Mouse (Mus musculus): ENCODE measurements at regions not wholly inside any gene's neighbourhood (a gene's known extent, or its start where the extent isn't known, plus 50 kb on each side); places are given as distances from the start of the nearest gene placed in this dataset.
A peak's percentile ranks its signal among the peaks of the same experiment; 100 is the strongest.

DNA sequence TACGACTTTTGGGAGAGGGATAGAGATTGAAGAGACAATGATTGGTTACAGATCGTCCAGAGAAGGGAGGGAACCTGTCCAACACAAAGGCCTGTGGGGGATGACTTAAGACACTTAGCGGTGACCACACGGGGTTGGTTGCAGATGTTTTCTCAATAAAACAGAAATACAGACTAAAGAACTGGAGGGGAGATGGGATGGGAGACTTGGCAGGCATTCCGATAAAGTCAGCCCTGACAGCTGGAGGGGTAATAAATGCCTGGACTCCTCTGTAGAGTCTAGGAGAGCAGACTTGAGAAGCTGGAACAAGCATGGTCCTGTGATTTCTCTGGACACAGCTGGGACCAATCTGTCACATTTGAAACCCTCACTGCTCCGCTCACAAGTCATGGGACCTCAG lies 227.3 kb upstream of the Klf3 start:
- no peak for ATAC-seq (ENCODE audit: insufficient number of reproducible peaks, low FRiP score, low TSS enrichment, low read depth)

DNA sequence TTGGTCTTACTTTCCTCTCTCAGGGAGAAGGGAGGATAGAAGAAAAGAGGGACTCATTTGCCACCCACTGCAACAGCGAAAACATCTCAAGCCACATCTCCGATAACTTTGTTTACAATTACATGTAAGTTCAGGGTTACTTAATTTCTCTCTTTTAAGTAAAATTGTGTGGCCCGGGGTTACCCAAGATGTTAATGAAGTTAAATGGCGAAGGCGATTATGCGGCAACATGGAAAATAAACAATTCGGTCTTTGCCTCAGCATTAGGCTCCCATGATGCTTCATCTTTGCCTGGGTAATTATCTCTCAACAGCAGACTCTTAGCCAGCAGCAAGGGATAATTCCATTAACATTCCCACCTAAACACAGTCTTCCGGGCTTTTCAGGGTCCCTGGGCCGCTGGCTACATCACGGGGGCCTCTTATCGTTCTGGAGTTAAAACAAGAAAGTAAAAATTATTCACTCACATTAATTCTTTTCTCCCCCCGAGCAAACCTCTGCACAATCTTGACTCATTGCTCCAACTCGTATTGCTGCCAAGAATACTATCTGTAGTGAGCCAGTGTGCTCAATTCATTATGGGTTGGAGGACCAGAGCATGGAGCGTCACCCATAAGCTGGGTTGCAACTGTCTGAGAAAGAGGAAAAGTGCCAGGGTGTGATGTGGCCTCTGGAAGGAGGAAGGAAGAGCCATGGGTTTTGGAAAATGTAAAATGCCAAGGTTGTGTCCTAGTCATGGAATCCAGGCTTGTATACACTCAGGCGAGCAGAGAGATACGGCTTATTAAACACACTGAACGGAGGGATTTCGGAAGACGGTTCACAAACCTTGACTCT lies 226.5 kb upstream of the Klf3 start:
- ATAC-seq (ENCODE audit: insufficient number of reproducible peaks, low FRiP score, low TSS enrichment, low read depth): no peak
- H3K27ac ChIP-seq (replicated peaks; ENCODE audit: low read depth, low read length): no peak overlapping the region
- H3K4me3 ChIP-seq (ENCODE audit: low read depth, low read length): no peak overlapping the region
- DNase-seq (ENCODE audit: low spot score): no peak
- WGBS: 88% methylated on average over 19 of the region's 19 CpGs
- no peaks in the 10 kb centered on the region for H3K36me3 ChIP-seq (ENCODE audit: control insufficient read depth, insufficient read depth, low read length)
- H3K4me2 ChIP-seq (ENCODE audit: low read depth, severe bottlenecking): no peak overlapping the region
- no peaks in the 10 kb centered on the region for H3K27me3 ChIP-seq (ENCODE audit: control insufficient read depth, insufficient read depth, low read length)
- peaks cover 6% of the 10 kb centered on the region; the same call in 1 of the 2 replicates for H3K4me1 ChIP-seq (ENCODE audit: control insufficient read depth, insufficient read depth, low read length)
- no peaks in the 10 kb centered on the region for H3K9me3 ChIP-seq (ENCODE audit: control insufficient read depth, low read length)
- no peak overlapping the region for H3K9ac ChIP-seq (ENCODE audit: low read length)

More for the DNA sequence above, 227.3 kb upstream of the Klf3 start:
- WGBS: 31% methylated on average over 6 of the region's 6 CpGs
- Histone ChIP-seq H3K9ac (ENCODE audit: low read length) (no peak overlapping the region), H3K4me1 (ENCODE audit: control insufficient read depth, insufficient read depth, low read length) (peaks cover 6% of the 10 kb centered on the region; the same call in 1 of the 2 replicates), H3K36me3 (ENCODE audit: control insufficient read depth, insufficient read depth, low read length) (no peaks in the 10 kb centered on the region), H3K9me3 (ENCODE audit: control insufficient read depth, low read length) (no peaks in the 10 kb centered on the region), H3K27ac (replicated peaks; ENCODE audit: low read depth, low read length) (no peak overlapping the region), H3K4me3 (ENCODE audit: low read depth, low read length) (no peak overlapping the region), H3K27me3 (ENCODE audit: control insufficient read depth, insufficient read depth, low read length) (no peaks in the 10 kb centered on the region), H3K4me2 (ENCODE audit: low read depth, severe bottlenecking) (no peak overlapping the region)
- no peak for DNase-seq (ENCODE audit: low spot score)

DNA sequence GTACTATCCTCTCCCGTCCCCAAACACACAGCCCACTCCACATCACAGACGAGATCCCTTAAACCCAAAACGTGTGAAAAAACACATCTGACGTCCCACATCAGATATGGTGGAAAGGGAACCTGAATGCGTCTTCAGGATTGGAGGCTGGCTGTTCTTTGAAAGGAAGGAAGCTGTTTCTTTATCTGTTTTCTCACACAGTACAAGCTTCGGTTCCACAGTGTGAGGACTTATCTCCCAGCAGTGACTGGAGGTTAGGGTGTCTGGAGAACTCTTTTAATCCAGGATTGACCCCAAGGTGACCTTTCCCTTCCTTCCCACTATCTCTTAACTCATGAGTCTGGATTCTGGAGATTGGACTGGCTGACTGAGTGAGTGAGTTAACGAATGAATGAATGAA lies 225.8 kb upstream of the Klf3 start:
- Histone ChIP-seq H3K4me2 (ENCODE audit: low read depth, severe bottlenecking) (no peak overlapping the region), H3K36me3 (ENCODE audit: control insufficient read depth, insufficient read depth, low read length) (no peaks in the 10 kb centered on the region), H3K9me3 (ENCODE audit: control insufficient read depth, low read length) (no peaks in the 10 kb centered on the region), H3K27ac (replicated peaks; ENCODE audit: low read depth, low read length) (no peak overlapping the region), H3K9ac (ENCODE audit: low read length) (no peak overlapping the region), H3K4me3 (ENCODE audit: low read depth, low read length) (no peak overlapping the region), H3K4me1 (ENCODE audit: control insufficient read depth, insufficient read depth, low read length) (peaks cover 6% of the 10 kb centered on the region; the same call in 1 of the 2 replicates), H3K27me3 (ENCODE audit: control insufficient read depth, insufficient read depth, low read length) (no peaks in the 10 kb centered on the region)
- ATAC-seq (ENCODE audit: insufficient number of reproducible peaks, low FRiP score, low TSS enrichment, low read depth): no peak
- 39% methylated on average over 7 of the region's 7 CpGs for WGBS
- no peak for DNase-seq (ENCODE audit: low spot score)

DNA sequence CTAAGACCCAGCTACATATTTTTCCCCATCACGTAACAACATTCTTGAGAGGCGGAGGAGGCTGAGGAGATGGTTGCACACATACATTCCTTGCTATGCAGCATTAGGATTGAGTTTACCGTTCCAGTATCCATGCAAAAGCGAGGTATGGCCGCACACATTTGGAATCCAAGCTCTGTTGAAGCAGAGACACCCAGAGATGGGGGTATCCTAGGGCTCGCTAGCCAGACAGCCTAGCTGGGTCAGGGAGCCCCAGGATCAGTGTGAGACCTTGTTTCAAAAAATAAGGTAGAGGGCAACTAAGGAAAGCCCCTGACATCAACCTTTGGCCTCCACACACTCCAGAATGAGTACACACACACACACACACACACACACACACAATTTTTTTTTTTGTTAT lies 224.7 kb upstream of the Klf3 start:
- Histone ChIP-seq H3K9ac (ENCODE audit: low read length) (no peak overlapping the region), H3K4me2 (ENCODE audit: low read depth, severe bottlenecking) (no peak overlapping the region), H3K4me3 (ENCODE audit: low read depth, low read length) (no peak overlapping the region), H3K27me3 (ENCODE audit: control insufficient read depth, insufficient read depth, low read length) (no peaks in the 10 kb centered on the region), H3K27ac (replicated peaks; ENCODE audit: low read depth, low read length) (no peak overlapping the region), H3K36me3 (ENCODE audit: control insufficient read depth, insufficient read depth, low read length) (no peaks in the 10 kb centered on the region), H3K4me1 (ENCODE audit: control insufficient read depth, insufficient read depth, low read length) (peaks cover 6% of the 10 kb centered on the region; the same call in 1 of the 2 replicates), H3K9me3 (ENCODE audit: control insufficient read depth, low read length) (no peaks in the 10 kb centered on the region)
- 87% methylated on average over 6 of the region's 6 CpGs for WGBS
- ATAC-seq (ENCODE audit: insufficient number of reproducible peaks, low FRiP score, low TSS enrichment, low read depth) (no peak), DNase-seq (ENCODE audit: low spot score) (no peak)

DNA sequence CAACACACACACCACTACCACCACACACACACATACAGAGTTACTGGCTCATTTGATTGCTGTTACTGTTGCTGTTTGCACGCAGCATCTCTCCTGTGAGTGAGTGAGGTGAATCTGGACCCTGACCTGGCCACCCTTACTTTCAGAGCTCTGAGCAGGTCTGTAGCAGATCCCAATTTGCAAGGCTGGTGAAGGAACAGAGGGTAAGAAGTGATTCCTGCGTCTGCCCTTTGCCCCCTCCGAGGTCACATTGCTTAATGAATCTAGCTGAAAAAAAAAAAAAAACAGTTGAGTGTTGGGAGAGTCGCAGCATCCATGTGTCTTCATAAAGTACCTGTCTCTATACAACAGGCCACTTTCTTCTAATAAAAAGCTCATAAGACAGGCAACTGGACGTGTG lies 224.1 kb upstream of the Klf3 start:
- ATAC-seq (ENCODE audit: insufficient number of reproducible peaks, low FRiP score, low TSS enrichment, low read depth) (no peak), DNase-seq (ENCODE audit: low spot score) (no peak)
- Histone ChIP-seq H3K36me3 (ENCODE audit: control insufficient read depth, insufficient read depth, low read length) (no peaks in the 10 kb centered on the region), H3K9me3 (ENCODE audit: control insufficient read depth, low read length) (no peaks in the 10 kb centered on the region), H3K27ac (replicated peaks; ENCODE audit: low read depth, low read length) (no peak overlapping the region), H3K4me3 (ENCODE audit: low read depth, low read length) (no peak overlapping the region), H3K4me2 (ENCODE audit: low read depth, severe bottlenecking) (no peak overlapping the region), H3K9ac (ENCODE audit: low read length) (no peak overlapping the region), H3K4me1 (ENCODE audit: control insufficient read depth, insufficient read depth, low read length) (peaks cover 6% of the 10 kb centered on the region; the same call in 1 of the 2 replicates), H3K27me3 (ENCODE audit: control insufficient read depth, insufficient read depth, low read length) (no peaks in the 10 kb centered on the region)
- WGBS: 21% methylated on average over 5 of the region's 5 CpGs

DNA sequence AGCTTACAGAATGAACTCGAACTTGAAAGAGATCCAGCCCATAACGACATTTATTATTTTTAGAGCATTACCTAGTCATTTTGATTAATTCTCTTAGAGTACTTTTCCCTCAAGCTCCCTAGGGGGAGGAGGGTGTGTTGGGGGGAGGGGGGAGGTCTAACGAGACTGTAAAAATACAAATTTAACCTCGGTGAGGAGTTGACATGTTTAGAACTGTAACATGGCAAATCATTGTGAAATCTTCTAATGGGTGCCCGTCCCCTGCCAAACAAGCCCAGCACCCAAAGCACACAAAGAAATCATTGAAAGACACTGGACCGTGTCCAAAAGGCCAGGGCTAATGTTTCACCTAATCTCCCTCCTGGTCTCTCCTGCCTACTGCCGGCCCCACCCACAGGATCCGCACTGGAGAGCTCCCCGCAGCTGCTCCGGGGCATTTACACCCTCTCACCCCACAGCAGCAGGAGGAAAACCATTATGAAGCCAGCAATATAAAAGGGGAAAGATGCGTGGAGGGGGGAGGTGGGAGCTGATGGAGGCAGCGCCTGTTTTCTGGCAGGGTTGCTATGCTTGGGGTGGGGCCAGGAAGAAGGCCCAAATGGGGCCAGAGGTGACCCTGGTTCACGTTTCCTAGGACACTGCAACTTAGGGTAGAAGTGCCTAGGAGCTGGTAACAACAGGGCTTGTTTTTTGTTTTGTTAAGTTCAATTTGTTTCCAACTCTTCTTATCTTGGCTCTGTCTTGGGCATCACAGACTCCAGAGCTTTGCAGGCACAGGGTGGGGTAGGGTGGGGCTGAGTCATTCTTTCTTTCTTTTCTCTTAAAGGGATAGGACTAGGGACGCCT lies 223.5 kb upstream of the Klf3 start:
- Histone ChIP-seq H3K9ac (ENCODE audit: low read length) (peak overlapping the region; percentile 48; the same call in 1 of the 2 replicates), H3K36me3 (ENCODE audit: control insufficient read depth, insufficient read depth, low read length) (no peaks in the 10 kb centered on the region), H3K4me2 (ENCODE audit: low read depth, severe bottlenecking) (peak overlapping the region; percentile 10; the same call in 1 of the 2 replicates), H3K9me3 (ENCODE audit: control insufficient read depth, low read length) (no peaks in the 10 kb centered on the region), H3K4me1 (ENCODE audit: control insufficient read depth, insufficient read depth, low read length) (peaks cover 6% of the 10 kb centered on the region; the same call in 1 of the 2 replicates), H3K27me3 (ENCODE audit: control insufficient read depth, insufficient read depth, low read length) (no peaks in the 10 kb centered on the region), H3K4me3 (ENCODE audit: low read depth, low read length) (no peak overlapping the region), H3K27ac (replicated peaks; ENCODE audit: low read depth, low read length) (no peak overlapping the region; the same call in 1 of the 2 replicates)
- ATAC-seq (ENCODE audit: insufficient number of reproducible peaks, low FRiP score, low TSS enrichment, low read depth) (peak; percentile 56; the same call in 1 of the 2 replicates), DNase-seq (ENCODE audit: low spot score) (peak; percentile 51)
- WGBS: 7% methylated on average over 14 of the region's 14 CpGs

DNA sequence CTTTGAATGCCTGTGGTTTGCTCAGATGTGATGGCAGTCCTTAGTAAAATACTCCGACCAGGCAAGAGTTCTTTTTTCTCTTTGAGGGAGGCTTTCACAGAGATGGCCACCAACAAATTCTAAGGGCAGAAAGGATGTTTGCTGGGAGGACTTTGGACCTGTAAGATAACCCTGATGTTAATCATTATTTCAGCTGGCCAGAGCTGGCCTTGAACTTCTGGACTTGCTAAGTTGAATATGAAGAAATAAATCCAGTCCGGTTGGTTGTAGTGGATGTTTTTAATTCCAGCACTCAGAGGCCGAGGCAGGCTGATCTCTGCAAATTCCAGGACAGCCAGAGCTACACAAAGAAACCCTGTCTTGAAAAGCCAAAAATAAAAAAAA lies 222.9 kb upstream of the Klf3 start:
- WGBS: 78% methylated on average over 3 of the region's 3 CpGs
- no peak for DNase-seq (ENCODE audit: low spot score)
- Histone ChIP-seq H3K27ac (replicated peaks; ENCODE audit: low read depth, low read length) (no peak overlapping the region), H3K27me3 (ENCODE audit: control insufficient read depth, insufficient read depth, low read length) (no peaks in the 10 kb centered on the region), H3K4me1 (ENCODE audit: control insufficient read depth, insufficient read depth, low read length) (peaks cover 6% of the 10 kb centered on the region; the same call in 1 of the 2 replicates), H3K4me3 (ENCODE audit: low read depth, low read length) (no peak overlapping the region), H3K4me2 (ENCODE audit: low read depth, severe bottlenecking) (no peak overlapping the region), H3K36me3 (ENCODE audit: control insufficient read depth, insufficient read depth, low read length) (no peaks in the 10 kb centered on the region), H3K9me3 (ENCODE audit: control insufficient read depth, low read length) (no peaks in the 10 kb centered on the region), H3K9ac (ENCODE audit: low read length) (no peak overlapping the region)
- ATAC-seq (ENCODE audit: insufficient number of reproducible peaks, low FRiP score, low TSS enrichment, low read depth): no peak

DNA sequence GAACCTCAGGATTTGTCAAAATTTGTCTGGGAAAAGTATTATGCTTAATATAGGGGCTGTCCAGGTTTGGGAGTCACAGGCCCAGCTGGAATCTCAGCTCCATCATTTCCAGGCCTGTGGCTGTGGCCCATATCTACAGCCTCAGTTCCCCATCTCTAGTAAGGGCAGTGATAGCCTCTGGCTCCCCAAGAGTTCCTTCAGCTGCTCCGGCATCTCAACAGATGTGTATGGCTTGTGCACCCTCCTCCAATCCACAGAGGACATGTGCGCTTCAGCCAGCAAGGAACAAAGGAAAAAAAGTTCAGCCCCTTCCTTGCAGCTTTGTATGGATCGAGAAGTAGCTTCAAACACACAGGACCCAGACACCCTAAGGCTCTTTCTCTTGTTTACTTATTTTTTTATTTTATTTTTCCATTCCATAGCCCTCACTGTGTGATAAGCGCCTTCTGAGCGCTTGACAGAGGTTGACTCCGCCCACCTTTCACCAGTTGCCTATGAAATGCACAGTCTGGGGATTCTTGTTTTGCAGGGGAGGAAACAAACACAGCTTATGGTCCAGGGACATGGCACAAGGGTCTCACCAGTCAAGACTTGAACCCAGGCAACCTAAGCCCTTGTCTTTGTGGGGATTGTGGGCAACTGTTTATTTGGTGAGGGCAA lies 222.3 kb upstream of the Klf3 start:
- WGBS: 89% methylated on average over 6 of the region's 6 CpGs
- no peaks in the 10 kb centered on the region for H3K9me3 ChIP-seq (ENCODE audit: control insufficient read depth, low read length)
- no peak overlapping the region for H3K4me3 ChIP-seq (ENCODE audit: low read depth, low read length)
- ATAC-seq (ENCODE audit: insufficient number of reproducible peaks, low FRiP score, low TSS enrichment, low read depth) (no peak), DNase-seq (ENCODE audit: low spot score) (no peak)
- no peak overlapping the region for H3K4me2 ChIP-seq (ENCODE audit: low read depth, severe bottlenecking)
- H3K27me3 ChIP-seq (ENCODE audit: control insufficient read depth, insufficient read depth, low read length): no peaks in the 10 kb centered on the region
- no peak overlapping the region for H3K27ac ChIP-seq (replicated peaks; ENCODE audit: low read depth, low read length)
- no peak overlapping the region for H3K9ac ChIP-seq (ENCODE audit: low read length)
- H3K4me1 ChIP-seq (ENCODE audit: control insufficient read depth, insufficient read depth, low read length): peaks cover 6% of the 10 kb centered on the region; the same call in 1 of the 2 replicates
- H3K36me3 ChIP-seq (ENCODE audit: control insufficient read depth, insufficient read depth, low read length): no peaks in the 10 kb centered on the region
